Mouse (Mus musculus) frontal cortex, postnatal 36 days (tissue): Measurements from ENCODE around the gene Kcnb1.

ENCODE experiments used
- DNase-seq, 2 experiments: peaks; one replicate each; pipeline ENCODE4 v3.0.0; 2022; ENCODE audit warnings: low spot score in 2 of 2

Gene Kcnb1

DNA sequence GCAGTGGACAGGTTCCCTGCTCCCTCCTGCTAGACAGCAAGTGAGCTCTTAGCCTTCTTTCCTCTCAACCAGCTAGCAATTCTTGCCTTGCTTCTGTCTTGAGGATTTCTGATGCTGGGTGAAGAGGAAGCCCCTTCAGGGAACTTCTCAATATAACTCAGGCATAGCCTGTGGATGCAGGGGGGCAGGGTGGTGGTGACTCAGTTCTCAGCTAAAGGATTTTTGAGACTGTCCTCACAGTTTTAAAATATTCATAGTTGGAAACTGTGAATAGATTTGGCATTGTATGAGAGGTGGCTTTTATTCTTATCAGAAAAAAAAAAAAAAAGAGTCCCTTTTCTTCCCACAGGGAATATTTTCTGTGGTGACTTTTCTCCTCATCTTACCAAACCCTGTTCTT is 129.2 kb downstream of the Kcnb1 start:
- DNase-seq, result no peak

DNA sequence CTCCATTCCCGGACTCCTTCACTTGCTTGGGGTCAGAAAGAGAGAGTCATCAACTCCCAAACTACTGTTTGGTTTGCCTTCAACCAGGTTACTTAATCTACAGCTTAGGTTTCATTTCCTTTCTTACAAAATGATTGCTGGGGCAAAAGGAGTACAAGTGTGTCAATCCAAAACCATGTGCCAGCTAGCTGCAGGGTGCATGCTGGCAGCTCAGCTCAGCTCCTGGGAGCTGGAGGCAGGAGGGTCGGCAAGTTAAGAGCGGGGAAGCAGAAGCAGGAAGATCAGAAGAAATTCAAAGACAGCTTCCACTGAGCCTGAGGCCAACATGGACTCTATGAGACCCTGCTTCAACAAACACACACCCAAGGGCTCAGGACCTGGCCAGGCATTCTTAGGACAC is 129.6 kb downstream of the Kcnb1 start:
- DNase-seq, result no peak

DNA sequence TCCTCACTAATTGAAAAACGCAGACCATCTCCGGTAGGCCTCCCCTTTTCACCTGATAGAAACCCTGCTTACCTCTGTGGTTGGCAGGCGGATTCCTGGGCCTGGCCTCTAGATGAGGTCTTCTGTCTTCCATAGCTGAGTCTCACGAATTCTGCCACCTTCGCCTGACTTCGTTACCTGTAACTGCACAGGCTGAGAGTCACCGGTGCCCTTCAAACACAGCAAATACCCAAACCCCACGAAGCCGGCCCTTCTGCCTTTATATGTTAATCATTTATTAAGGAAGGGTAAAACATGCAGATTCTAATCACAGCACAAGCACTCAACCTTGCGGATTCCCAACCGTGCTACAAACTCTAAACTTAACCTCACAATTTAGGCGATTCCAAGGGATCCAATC is 130.0 kb downstream of the Kcnb1 start:
- no peak for DNase-seq

DNA sequence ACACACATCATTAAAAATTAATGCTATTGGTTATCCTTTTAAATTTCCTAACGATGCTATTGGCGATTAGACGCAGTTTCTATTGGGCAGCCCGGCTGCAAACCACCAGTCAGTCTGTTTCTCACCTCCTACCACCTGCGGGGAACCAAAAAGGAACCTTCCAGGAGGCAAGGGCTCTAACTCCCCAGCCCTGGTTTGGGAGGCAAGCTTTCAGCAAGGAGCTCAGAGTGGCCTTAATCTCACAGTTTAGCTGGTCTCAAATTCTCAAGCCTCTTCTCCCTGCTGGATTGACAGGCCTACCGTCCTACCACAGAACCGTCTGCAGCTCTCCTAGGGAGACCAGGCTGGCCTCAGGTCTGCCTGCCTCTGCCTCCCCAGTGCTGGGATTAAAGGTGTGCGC is 130.4 kb downstream of the Kcnb1 start:
- DNase-seq, result no peak

DNA sequence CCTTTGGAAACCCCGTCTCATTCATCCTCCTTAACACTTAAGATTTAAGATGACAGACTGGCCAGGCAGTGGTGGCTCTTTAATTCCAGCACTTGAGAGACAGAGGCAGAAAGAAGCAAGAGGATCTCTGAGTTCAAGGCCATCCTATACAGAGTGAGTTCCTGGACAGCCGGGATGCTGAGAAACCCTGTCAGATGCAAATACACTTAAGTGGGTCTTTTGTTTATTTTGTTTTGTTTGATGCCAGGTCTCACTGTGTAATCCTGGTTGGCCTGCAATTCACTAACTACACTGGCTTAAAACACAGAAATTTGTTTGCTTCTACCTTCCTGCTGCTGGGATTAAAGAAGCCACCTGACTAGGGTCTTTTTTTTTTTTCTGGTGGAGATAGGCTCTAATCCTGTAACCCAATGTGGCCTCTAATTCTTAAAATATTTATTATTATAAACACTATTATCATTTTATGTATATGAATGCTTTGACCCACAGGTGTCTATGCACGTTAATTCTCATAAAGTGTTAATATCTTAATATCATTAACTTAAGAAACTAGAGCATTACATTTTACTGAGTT is 131.1 kb downstream of the Kcnb1 start:
- no peak for DNase-seq

DNA sequence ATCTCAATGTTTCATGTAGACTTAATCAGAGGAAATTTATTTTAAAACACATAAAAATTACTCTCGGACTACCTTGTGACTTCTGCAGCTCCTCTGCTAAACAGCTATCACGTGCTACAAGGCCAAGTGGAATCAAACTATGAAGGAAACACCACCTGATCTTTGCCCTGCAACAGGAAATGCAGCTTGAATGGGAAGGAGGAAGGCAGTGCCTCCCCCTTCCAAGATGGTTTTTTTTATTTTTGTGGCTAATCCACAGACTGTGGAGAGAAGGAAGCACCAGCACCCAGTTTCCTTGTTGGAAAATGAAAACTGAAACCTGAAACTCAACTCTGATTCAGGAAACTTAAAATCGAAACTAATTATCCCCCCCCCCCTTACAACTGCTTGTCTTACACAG is 131.8 kb downstream of the Kcnb1 start:
- no peak for DNase-seq

DNA sequence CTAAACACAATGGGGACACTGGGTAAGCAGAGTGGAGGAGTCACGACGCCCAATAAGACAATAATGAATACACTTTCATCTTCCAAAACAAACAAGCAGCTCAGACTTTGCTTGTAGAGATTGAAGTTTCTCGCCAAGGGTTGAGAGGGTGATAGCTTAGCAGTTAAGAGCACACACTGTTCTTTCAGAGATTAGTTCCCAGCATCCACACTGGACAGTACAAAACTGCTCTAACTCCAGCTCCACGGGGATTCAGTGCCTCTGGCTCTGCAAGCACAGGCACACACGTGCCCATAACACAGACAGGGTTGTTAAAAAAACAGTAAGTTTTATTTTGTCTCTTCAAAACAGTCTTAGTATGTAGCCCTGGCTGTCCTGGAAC is 133.0 kb downstream of the Kcnb1 start:
- no peak for DNase-seq

DNA sequence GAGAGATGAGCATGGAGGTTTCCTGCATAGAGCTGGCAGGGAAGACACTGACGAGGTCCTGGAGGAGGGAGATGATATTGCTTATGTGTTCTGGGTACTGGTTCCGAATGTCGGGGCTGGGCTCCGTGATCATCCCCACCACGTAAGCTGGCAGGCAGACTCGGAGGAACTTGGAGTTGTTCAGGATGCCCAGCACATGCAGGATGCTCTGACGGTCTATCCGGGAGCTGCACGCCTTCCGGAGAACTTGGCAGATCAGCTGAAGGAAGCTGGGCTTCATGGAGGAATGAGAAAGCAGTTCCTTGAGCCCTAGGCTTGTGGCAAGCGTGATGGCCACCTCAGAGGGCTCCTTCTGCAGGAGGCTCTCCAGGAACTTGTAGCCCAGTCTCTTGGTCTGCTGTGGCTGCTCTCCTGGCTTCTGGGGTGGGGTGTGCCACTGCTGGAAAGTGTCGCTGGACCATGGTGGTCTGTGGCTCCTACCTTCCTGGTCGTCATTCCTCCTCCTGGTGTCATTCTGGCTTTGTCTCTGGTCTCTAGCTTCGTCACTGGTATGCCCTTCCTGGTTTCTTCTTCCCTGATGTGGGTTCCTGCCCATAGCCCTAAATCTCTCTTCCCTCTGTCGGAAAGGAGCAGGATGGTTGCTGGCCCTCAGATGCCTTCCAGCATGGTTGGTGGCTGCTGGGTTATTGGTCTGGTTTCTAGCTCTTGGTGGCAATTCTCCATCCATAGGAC is 133.6 kb downstream of the Kcnb1 start:
- no peak for DNase-seq

DNA sequence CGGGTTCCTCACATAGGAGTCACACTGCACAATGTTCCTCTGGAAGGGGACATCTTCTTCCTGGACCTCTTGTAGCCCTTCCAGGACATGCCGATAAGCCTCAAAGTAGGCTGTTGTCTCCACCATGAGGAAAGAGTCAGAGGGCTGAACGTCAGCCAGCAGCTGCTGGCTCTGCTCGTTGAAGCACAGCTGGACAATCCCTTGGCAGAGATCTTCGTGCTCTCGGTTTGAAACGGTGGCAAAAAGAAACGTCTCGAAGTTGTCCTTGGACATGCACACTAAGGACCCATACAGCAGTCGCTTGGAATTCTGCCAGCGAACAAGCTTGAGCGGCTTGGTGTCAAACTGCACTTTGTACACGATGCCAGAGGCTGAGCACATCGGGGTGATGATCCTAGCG is 134.6 kb downstream of the Kcnb1 start:
- no peak for DNase-seq

DNA sequence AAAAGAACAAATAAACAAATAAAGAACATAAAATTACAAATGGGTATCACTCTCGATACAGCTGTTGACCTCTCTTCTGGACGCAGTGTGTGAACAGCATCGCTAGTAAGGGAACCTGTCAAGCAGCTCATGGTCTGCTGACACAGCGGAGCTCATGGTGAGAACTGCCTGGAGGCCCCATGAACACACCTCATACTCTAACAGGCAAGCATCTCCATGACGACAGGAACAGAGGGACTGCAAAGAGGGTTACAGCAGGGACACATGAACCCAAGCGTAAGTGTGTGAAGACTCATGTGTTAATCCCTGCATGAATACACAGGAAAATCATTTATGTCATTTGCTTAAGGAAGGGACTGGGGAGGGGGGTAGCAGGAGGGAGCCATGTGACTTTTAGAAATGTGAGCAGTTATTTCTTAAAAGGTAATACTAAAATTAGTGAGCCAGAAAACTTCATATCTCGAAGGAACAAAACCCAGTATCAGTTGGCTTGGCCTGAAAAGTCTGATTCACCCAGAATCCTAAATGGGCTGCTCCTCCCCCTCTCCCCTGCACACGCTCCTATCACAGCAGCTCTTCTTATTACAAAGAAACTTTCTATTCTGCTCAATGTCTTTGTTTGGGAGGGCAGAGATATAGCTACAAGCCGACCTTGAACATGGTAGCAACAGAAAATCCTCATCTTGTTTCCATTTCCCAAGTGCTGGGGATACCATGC is 136.7 kb downstream of the Kcnb1 start:
- DNase-seq, result no peak

DNA sequence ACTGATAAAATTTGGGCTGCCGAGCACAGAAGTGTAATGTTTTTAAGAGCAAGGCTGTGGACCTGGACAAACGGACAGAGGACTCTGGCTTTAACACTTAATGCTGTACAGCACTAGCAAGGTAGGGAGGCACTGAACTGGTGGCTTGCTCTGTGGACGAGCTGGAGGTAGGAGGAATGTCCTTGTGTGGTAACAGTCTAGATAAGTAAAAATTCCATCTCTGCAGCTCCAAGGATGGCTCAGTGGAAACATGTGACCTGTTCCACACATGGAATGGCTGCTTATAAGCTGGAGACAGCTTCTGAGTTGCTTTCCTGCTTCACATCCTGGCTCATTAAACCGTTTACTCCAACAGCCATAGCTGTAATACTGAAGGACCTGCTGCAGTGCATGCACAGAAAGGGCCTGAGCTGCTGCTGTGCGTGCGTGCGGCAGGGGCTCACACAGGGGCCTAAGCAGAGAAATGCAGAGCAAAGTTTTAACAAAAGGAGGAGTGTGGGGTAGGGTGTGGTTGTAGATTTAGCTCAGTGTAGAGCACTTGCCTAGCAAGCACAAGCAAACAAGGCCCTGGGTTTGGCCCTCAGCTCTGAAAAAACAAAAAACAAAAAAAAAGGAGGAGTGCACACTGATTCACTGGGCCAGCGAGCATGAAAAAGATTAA is 141.1 kb downstream of the Kcnb1 start:
- no peak for DNase-seq

DNA sequence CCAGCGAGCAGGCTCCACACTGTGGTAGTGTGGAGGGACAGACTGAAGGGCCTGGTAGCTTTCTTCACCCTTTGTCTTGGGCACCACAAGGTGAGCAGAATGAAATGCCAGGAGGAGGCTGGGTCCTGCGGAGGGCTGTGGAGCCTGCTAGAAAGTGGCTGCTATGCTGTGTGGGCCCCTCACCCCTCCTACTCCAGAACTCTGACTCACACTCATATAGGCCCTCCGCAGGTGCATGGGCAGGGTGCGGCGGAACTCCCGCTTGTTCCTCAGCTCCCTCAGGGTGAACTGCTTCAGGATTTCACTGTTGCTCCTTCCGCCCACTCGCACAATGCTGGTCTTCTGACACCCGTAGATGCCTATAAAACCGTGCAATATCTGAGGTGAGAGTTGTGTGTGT is 141.7 kb downstream of the Kcnb1 start:
- no peak for DNase-seq
